Mouse (Mus musculus) cerebellum, adult 2 months (tissue): ENCODE measurements around the gene Birc2.

Experiments used
- CTCF ChIP-seq: fragments of 200-500 bp; IDR thresholded peaks from 2 replicates; pipeline ENCODE4 v1.5.1; 2011; ENCODE audit warnings: low read depth, mild to moderate bottlenecking, control low read depth, low read length, moderate library complexity, borderline replicate concordance; ENCODE audit not compliant: insufficient read depth
- POLR2A ChIP-seq: fragments of 200-500 bp; IDR thresholded peaks from 2 replicates; pipeline ENCODE4 v1.6.1; 2011; ENCODE audit warnings: low read length, control low read depth, borderline replicate concordance; ENCODE audit not compliant: insufficient read depth

DNA sequence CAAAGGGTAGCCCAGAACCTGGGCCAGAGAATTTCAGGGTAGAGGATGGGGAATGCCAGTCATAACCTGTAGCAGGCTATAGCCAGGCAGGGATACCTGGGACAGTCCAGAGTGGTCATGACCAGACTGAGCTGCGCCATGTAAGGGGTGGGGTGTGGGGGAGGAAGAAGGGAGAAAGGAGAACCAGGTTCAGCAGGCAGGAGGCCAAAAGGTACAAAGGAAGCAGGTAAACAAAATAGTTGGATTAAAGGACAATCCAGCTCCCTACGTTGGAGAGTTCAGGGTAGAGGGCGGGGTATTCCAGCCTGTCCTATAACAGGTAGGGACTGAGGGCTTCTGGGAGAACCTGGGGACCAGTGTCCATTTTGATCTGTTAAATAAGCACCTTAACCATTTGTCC is 38.3 kb downstream of the Birc2 start:
- no peak for TF ChIP-seq POLR2A
- TF ChIP-seq CTCF = no peak
